Mouse (Mus musculus) forebrain, postnatal 0 days (tissue): ENCODE measurements around the gene Nfkbie. TPM values are rescaled to one million over a fixed set of nuclear protein-coding genes. Genes with fewer than 3 reads are reported as not detected.

Source experiments
- ATAC-seq: fragments of 200-750 bp; cut with Nextera tagmentation; 2 replicates; pipeline ENCODE4 v1.8.0; 2017; ENCODE audit warnings: mild to moderate bottlenecking, moderate library complexity
- DNase-seq: peaks from one replicate; pipeline ENCODE4 v3.0.0-alpha.2; 2015
- H3K27ac ChIP-seq: fragments of 300-500 bp; sonication (generic); 2 replicates; pipeline ENCODE4 v1.5.1; 2014; ENCODE audit warnings: low read depth, mild to moderate bottlenecking, antibody characterized with exemption, low read length, moderate library complexity, mixed read lengths
- H3K27me3 ChIP-seq: fragments of 300-500 bp; sonication (generic); 2 replicates; pipeline ENCODE4 v1.6.1; 2014; ENCODE audit warnings: mild to moderate bottlenecking, low read length, mixed read lengths; ENCODE audit not compliant: insufficient read depth
- H3K36me3 ChIP-seq: fragments of 300-500 bp; sonication (generic); 2 replicates; pipeline ENCODE4 v1.6.1; 2014; ENCODE audit warnings: mild to moderate bottlenecking, moderate library complexity; ENCODE audit not compliant: insufficient read depth
- H3K4me1 ChIP-seq: fragments of 300-500 bp; sonication (generic); 2 replicates; pipeline ENCODE4 v1.6.1; 2014; ENCODE audit warnings: antibody characterized with exemption; ENCODE audit not compliant: insufficient read depth
- H3K4me2 ChIP-seq: fragments of 300-500 bp; sonication (generic); 2 replicates; pipeline ENCODE4 v1.6.1; 2014; ENCODE audit warnings: low read depth, mild to moderate bottlenecking, moderate library complexity
- H3K4me3 ChIP-seq: fragments of 300-500 bp; sonication (generic); 2 replicates; pipeline ENCODE4 v1.5.1; 2014; ENCODE audit warnings: low read depth, low read length, mixed read lengths
- H3K9ac ChIP-seq: fragments of 300-500 bp; sonication (generic); 2 replicates; pipeline ENCODE4 v1.6.1; 2014; ENCODE audit warnings: mild to moderate bottlenecking
- H3K9me3 ChIP-seq: fragments of 300-500 bp; sonication (generic); 2 replicates; pipeline ENCODE4 v1.6.1; 2016; ENCODE audit warnings: low read length
- CTCF ChIP-seq: sonication (generic); IDR thresholded peaks from 2 replicates; pipeline ENCODE4 v1.5.1; 2016; ENCODE audit warnings: antibody characterized with exemption, control low read depth, low read depth
- whole genome bisulfite sequencing: fragments of 180-500 bp; shearing (Covaris S2); extraction: QIAGEN DNeasy Blood & Tissue Kit; methylation state at CpG from one replicate; pipeline ENCODE4 v1.1.7; 2014; 5-methylcytosine and 5-hydroxymethylcytosine counted together
- polyA plus RNA-seq: library from polyadenylated mRNA; unstranded; fragments of >200 nt; fragmentation: Nextera tagmentation; extraction: Ambion mirVana; gene quantifications from 2 replicates; pipeline ENCODE4 v1.2.1, GENCODE M21; 2015
- total RNA-seq: library from RNA; depleted of rRNA; stranded (reverse); fragments of >200 nt; gene quantifications from 2 replicates; pipeline ENCODE4 v1.2.3, GENCODE M21; 2014

Gene Nfkbie
- total and polyA plus RNA-seq, 2 experiments from 2014 or later: 2.7 to 2.8 TPM

DNA sequence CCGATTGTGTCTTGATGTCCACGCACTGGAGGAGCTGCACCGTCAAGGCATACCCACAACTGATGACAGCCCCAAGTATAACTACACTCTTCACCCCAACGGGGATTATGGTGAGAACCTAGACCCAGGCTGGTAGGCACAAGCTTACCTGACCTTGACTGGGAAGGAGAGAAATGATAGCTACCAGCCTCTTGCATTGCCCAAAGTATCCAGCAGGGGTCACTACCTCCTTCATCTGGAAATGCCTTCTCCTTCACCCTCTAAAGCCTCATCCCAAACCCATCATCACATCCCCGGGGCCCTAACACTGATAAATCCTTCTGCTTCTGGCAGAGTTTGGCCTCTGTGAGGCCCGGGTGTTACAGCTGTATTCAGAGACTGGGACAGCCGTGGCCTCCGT is 39.0 kb upstream of the Nfkbie start:
- peak; percentile 89 for DNase-seq
- H3K27ac ChIP-seq: no peak overlapping the region
- no peak overlapping the region for H3K4me2 ChIP-seq
- H3K9ac ChIP-seq: no peak overlapping the region
- peak; percentile 71 for ATAC-seq
- H3K36me3 ChIP-seq: peaks cover 18% of the 10 kb centered on the region
- H3K27me3 ChIP-seq: no peaks in the 10 kb centered on the region
- no peaks in the 10 kb centered on the region for H3K4me1 ChIP-seq
- H3K4me3 ChIP-seq: no peak overlapping the region
- 55% methylated on average over 8 of the region's 8 CpGs for WGBS
- peak; percentile 95 for TF ChIP-seq CTCF
- H3K9me3 ChIP-seq: no peaks in the 10 kb centered on the region

DNA sequence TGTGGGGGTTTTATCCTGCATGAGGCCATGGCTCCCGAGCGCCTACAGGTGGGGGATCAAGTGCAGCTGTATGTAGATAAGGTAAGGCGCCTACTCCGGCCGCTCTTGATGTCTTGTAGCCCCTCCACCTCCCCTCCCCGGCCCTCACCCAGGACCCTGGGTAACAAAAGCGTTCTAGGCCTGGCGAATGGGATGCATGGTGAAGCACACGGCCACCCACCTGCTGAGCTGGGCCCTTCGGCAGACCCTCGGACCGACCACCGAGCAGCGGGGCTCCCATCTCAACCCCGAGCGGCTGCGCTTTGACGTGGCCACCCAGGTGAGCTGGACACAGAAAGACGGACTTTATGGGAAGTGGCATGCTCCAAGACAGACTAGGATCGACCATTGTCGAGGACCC is 38.4 kb upstream of the Nfkbie start:
- DNase-seq: no peak
- no peak overlapping the region for H3K27ac ChIP-seq
- TF ChIP-seq CTCF: no peak
- ATAC-seq: no peak
- no peak overlapping the region for H3K4me3 ChIP-seq
- no peaks in the 10 kb centered on the region for H3K4me1 ChIP-seq
- no peak overlapping the region for H3K9ac ChIP-seq
- no peaks in the 10 kb centered on the region for H3K9me3 ChIP-seq
- WGBS: 92% methylated on average over 21 of the region's 21 CpGs
- no peak overlapping the region for H3K4me2 ChIP-seq
- H3K36me3 ChIP-seq: peaks cover 18% of the 10 kb centered on the region
- no peaks in the 10 kb centered on the region for H3K27me3 ChIP-seq

DNA sequence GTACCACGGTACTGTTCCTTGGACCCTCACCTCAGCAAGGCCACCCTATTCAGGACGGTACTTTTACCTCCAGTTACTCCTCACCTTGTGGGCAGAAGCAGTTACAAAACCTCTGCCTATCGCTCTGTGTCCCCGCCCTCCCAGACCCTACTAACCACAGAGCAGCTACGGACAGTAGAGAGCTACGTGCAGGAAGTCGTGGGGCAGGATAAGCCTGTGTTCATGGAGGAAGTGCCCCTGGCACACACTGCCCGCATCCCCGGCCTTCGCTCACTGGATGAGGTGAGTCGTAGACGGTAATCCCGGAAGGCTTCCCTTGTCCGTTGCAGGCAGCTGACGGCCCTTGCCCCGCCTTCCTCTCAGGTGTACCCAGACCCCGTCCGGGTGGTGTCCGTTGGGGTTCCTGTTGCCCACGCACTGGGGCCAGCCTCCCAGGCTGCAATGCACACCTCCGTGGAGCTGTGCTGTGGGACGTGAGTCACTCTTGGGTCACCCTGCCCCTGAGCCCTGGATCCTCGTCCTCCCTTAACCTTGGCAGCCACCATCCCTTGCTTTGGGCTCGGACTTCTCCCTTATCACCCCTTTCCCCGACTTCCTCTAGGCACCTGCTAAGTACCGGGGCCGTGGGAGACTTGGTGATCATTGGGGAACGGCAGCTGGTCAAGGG is 37.8 kb upstream of the Nfkbie start:
- 93% methylated on average over 28 of the region's 28 CpGs for WGBS
- no peak overlapping the region for H3K9ac ChIP-seq
- DNase-seq: no peak
- no peak for TF ChIP-seq CTCF
- H3K27me3 ChIP-seq: no peaks in the 10 kb centered on the region
- H3K9me3 ChIP-seq: no peaks in the 10 kb centered on the region
- no peak overlapping the region for H3K4me2 ChIP-seq
- H3K27ac ChIP-seq: no peak overlapping the region
- H3K36me3 ChIP-seq: peaks cover 18% of the 10 kb centered on the region
- ATAC-seq: no peak
- 0 out of 2 replicates have a peak, but pooled peaks cover 3% of the 10 kb centered on the region for H3K4me1 ChIP-seq
- no peak overlapping the region for H3K4me3 ChIP-seq

DNA sequence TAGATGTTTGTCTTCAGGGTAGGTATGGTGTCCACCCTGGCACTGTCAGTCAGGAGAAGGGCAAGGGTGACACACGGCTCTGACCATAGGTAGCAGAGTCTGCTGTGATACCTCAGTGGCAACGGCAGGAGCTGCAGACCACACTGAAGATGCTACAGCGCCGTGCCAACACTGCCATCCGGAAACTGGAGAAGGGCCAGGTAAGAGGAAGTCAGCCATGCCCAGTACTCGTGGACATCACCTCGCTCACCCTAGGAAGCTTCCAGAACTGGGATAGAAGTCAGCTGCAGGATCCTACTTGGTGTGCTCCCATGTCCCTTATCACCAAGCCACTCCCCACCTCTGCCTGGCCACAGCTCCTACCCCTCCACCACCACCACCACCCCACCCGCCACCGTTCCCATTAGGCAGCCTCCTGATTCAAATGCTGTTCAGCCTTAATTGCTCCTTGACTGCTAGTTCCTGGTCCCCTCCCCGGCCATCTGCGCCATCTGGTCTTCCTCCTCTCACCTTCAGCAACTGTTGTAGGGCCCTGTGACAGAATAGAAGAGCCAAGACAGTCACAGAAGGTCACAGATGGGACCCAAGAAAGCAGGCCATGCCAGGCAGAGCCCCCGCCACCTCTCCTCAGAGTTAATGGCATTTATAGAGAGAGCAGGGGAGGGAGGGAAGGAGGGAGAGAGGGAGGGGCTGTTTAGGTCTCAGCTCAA is 36.6 kb upstream of the Nfkbie start:
- H3K36me3 ChIP-seq: peaks cover 18% of the 10 kb centered on the region
- H3K4me1 ChIP-seq: peaks cover 12% of the 10 kb centered on the region; the same call in 1 of the 2 replicates
- H3K9me3 ChIP-seq: no peaks in the 10 kb centered on the region
- no peak overlapping the region for H3K4me2 ChIP-seq
- no peak overlapping the region for H3K4me3 ChIP-seq
- H3K27me3 ChIP-seq: no peaks in the 10 kb centered on the region
- TF ChIP-seq CTCF: no peak
- no peak overlapping the region for H3K9ac ChIP-seq
- DNase-seq (no peak), ATAC-seq (no peak)
- WGBS: 80% methylated on average over 12 of the region's 12 CpGs
- H3K27ac ChIP-seq: no peak overlapping the region

DNA sequence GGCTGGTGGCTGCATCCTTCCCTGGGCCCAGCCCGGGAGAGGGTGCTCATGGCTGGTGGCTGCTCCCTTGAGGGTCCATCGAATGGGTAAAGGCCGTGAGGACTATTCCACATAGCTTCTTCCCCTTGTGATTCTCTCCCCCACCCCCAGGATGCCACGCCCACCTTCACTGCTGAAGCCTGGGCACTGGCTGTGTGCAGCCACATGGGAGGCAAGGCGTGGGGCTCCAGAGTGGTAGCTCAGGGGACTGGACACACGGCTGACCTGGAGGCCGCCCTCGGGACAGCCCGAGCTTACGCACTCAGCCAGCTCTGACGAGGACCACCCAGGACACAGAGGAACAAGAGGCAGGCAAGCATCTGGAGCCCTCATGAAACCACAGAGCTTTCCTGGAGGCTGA is 35.4 kb upstream of the Nfkbie start:
- ATAC-seq (no peak), DNase-seq (no peak)
- Histone ChIP-seq H3K4me2 (no peak overlapping the region), H3K4me3 (no peak overlapping the region), H3K36me3 (peaks cover 18% of the 10 kb centered on the region), H3K27me3 (no peaks in the 10 kb centered on the region), H3K27ac (no peak overlapping the region), H3K9me3 (no peaks in the 10 kb centered on the region), H3K4me1 (peaks cover 12% of the 10 kb centered on the region; the same call in 1 of the 2 replicates), H3K9ac (no peak overlapping the region)
- 85% methylated on average over 11 of the region's 11 CpGs for whole genome bisulfite sequencing
- no peak for TF ChIP-seq CTCF

DNA sequence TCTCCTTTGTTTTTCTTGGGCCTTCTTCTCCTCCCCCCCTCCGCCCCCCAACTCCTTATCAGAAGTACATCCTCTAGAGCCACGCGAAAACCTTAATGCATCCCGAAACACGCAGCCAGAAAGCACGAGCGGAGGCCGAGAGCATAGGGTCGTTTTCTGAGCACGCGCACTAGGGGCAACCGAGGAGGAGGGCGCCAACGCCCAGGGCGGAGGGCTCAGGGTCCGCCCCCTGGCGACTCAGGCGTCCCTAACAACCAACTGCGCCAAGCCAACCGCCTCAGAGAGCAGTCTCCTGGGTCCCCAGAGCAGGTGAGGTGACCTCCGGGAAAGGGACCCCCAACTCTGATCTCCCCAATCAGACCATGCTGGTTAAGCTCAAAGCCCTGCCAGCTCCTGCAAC is 32.2 kb upstream of the Nfkbie start, which contains the start of gene Tcte1:
Gene Tcte1, plus strand, starts transcription at position 172 of the 400 bp plus-strand sequence.
- H3K9me3 ChIP-seq: no peaks in the 10 kb centered on the region
- TF ChIP-seq CTCF: peak; percentile 31; the same call in 1 of the 2 replicates
- DNase-seq (peak; percentile 81), ATAC-seq (peak; percentile 88)
- WGBS: under 1% methylated on average over 21 of the region's 21 CpGs
- H3K4me2 ChIP-seq: peak within 1 kb of the TSS; percentile 71
- H3K27ac ChIP-seq: no peak within 1 kb of the TSS
- H3K4me1 ChIP-seq: peaks cover 12% of the 10 kb centered on the region; the same call in 1 of the 2 replicates
- H3K4me3 ChIP-seq: peak within 1 kb of the TSS; percentile 38
- H3K9ac ChIP-seq: peak within 1 kb of the TSS; percentile 53
- no peaks in the 10 kb centered on the region for H3K27me3 ChIP-seq
- H3K36me3 ChIP-seq: peaks cover 15% of the 10 kb centered on the region; the same call in 1 of the 2 replicates

DNA sequence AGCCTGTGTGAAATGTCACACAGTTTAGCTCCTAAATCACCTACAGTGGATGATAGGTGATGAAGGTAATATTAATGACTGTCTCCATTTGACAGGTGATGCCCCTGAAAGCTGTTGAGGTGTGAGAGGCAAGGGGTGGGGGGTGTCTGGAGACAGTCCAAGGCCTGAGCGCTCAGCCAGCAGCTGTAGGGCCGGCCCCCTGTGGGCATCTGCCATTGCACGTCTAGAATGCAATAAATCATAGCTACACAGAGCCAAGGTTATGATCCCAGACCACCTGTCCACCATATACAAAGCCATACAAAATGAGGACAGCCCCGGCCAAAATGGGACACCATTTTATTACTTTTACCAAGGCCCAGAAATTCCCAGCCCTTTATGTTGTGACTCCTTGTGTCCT is 30.5 kb upstream of the Nfkbie start:
- TF ChIP-seq CTCF: no peak
- H3K4me2 ChIP-seq: no peak overlapping the region
- DNase-seq: no peak
- WGBS: 61% methylated on average over 4 of the region's 4 CpGs
- no peak overlapping the region for H3K27ac ChIP-seq
- H3K27me3 ChIP-seq: no peaks in the 10 kb centered on the region
- no peaks in the 10 kb centered on the region for H3K9me3 ChIP-seq
- no peak overlapping the region for H3K4me3 ChIP-seq
- no peak for ATAC-seq
- H3K4me1 ChIP-seq: peaks cover 12% of the 10 kb centered on the region; the same call in 1 of the 2 replicates
- H3K36me3 ChIP-seq: 0 out of 2 replicates have a peak, but pooled peaks cover 7% of the 10 kb centered on the region
- no peak overlapping the region for H3K9ac ChIP-seq
